Mouse (Mus musculus): ENCODE results near the gene Crebl2.

DNA sequence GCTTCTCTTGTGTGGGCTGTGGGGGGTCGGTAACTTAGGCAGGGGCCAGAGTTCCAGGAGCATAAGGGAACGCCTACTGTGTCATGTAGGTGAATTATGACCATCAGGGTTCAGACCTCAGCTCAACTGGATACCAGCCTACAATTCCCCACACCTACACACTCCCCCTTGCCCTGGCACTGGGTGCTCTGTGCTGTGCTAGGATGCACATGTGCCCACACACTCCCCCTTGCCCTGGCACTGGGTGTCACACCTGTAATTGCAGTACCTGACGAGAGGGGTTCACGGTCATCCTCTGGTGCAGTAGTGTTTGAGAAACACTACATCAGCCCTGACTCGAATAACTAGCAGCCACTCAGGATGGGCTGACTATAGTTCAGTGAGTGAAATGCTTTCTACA lies 24.8 kb downstream of the Crebl2 start:
- no peak for TF ChIP-seq CTCF (IDR thresholded peaks at IDR 0.05; ENCODE audit: insufficient read depth, low read length)
- TF ChIP-seq POLR2A (IDR thresholded peaks at IDR 0.05; ENCODE audit: borderline replicate concordance, extremely low read depth, low read depth, low read length): no peak
